Comparison of ENCODE assay signal across 8 mouse cellular contexts in the genomic region with DNA sequence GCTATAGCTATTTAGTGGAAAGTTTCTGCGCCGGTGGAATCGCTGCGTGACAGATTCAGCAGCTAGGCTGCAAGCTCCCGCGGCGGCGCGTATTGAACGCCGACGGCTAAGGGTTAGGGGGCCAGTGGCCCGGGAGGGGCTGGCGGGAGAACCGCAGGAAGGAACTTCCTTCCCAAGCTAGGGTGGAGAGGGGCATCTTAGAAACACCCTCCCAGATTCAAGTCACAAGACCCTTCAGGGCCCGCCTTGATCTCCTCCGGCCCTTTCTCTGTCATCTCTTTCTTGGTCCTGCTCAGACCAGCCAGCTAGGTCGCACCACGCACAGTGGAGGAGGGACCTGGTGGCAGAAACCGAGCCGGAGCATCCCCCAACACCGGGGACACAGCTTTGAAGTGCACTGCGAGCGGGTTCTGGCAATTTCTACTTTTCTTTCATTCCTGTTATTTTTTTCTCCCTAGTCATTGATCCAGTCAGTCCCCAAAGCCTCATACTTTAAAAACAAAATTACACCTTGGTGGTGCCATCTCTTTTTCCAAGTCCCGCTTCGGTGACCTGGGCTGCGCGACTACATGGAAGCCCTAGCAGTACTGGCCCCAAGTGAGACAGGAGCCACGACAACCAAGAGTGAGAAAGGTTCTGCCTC. TPM values are rescaled to one million over a fixed set of nuclear protein-coding genes. Genes with fewer than 3 reads are reported as not detected.
DNase-seq lines count a peak whose midpoint lies in the region; ATAC-seq and TF ChIP-seq lines count a peak whose summit lies in the region.

No protein-coding gene starts in this region.

- H3K4me2 ChIP-seq in liver, postnatal 0 days (ENCODE audit: low read depth, low read length) = peak overlapping the region; percentile 78

- TF ChIP-seq CTCF in thymus, adult 2 months (IDR thresholded peaks at IDR 0.05; ENCODE audit: borderline replicate concordance, control insufficient read depth, extremely low read depth, insufficient read depth, low read length, poor library complexity) = no peak
- no peak for TF ChIP-seq CTCF in liver, postnatal 0 days (IDR thresholded peaks at IDR 0.05; ENCODE audit: low read depth)

- 0 out of 2 replicates have a peak overlapping the region, but pooled peaks have one; percentile 1 for H3K4me3 ChIP-seq in thymus, adult 2 months (ENCODE audit: control insufficient read depth, insufficient read depth, low read length)
- peak overlapping the region; percentile 78 for H3K4me3 ChIP-seq in hindbrain, embryonic 10.5 days
- H3K4me3 ChIP-seq in liver, postnatal 0 days (ENCODE audit: low read depth, low read length) = peak overlapping the region; percentile 53

- peak; percentile 4 to 31 for DNase-seq in adrenal gland, adult (ENCODE audit: inconsistent age in 2 of 2, low spot score in 1 of 2)
- DNase-seq in adrenal gland, adult 8-10 months = no peak
- no peak for DNase-seq in thymus, adult 2 months
- no peak for DNase-seq in thymus, postnatal 25 days
- peak; percentile 71 for DNase-seq in hindbrain, embryonic 10.5 days (ENCODE audit: low spot score)
- DNase-seq in liver, postnatal 0 days = peak; percentile 14
- peak; percentile 11 for DNase-seq in right cerebral cortex, postnatal 14 days
- DNase-seq in layer of hippocampus, adult 11-12 months (ENCODE audit: low spot score) = no peak

- no peak for TF ChIP-seq POLR2A in thymus, adult 2 months (IDR thresholded peaks at IDR 0.05; ENCODE audit: control insufficient read depth, extremely low read depth, insufficient read depth, low read length, poor library complexity)

- H3K27ac ChIP-seq in thymus, adult 2 months (ENCODE audit: control insufficient read depth, insufficient read depth, low read length) = no peak overlapping the region
- peak overlapping the region; percentile 92 for H3K27ac ChIP-seq in hindbrain, embryonic 10.5 days
- H3K27ac ChIP-seq in liver, postnatal 0 days (ENCODE audit: low read depth) = no peak overlapping the region

- WGBS in thymus, adult 2 months = 2% methylated on average over 29 of the region's 29 CpGs
- under 1% methylated on average over 29 of the region's 29 CpGs for WGBS in hindbrain, embryonic 10.5 days
- under 1% methylated on average over 29 of the region's 29 CpGs for WGBS in liver, postnatal 0 days (ENCODE audit: insufficient replicate concordance)

- peaks cover 10% of the 10 kb centered on the region; the same call in 1 of the 2 replicates for H3K4me1 ChIP-seq in thymus, adult 2 months (replicated peaks; ENCODE audit: control insufficient read depth, insufficient read depth, low read length)
- H3K4me1 ChIP-seq in hindbrain, embryonic 10.5 days (replicated peaks) = peaks cover 52% of the 10 kb centered on the region
- 0 out of 2 replicates have a peak, but pooled peaks cover 3% of the 10 kb centered on the region for H3K4me1 ChIP-seq in liver, postnatal 0 days (ENCODE audit: insufficient read depth)

- no peaks in the 10 kb centered on the region for H3K36me3 ChIP-seq in thymus, adult 2 months (ENCODE audit: control insufficient read depth, insufficient read depth, low read length)
- H3K36me3 ChIP-seq in hindbrain, embryonic 10.5 days = no peaks in the 10 kb centered on the region
- no peaks in the 10 kb centered on the region for H3K36me3 ChIP-seq in liver, postnatal 0 days (replicated peaks; ENCODE audit: insufficient read depth, low read length)

- H3K27me3 ChIP-seq in thymus, adult 2 months (ENCODE audit: control insufficient read depth, insufficient read depth, low read length) = peaks cover 9% of the 10 kb centered on the region; the same call in 1 of the 2 replicates
- peaks cover 14% of the 10 kb centered on the region for H3K27me3 ChIP-seq in hindbrain, embryonic 10.5 days (ENCODE audit: insufficient read depth, poor library complexity, severe bottlenecking)
- peaks cover 49% of the 10 kb centered on the region for H3K27me3 ChIP-seq in liver, postnatal 0 days (ENCODE audit: insufficient read depth, low read length)

- no peaks in the 10 kb centered on the region for H3K9me3 ChIP-seq in hindbrain, embryonic 10.5 days
- no peaks in the 10 kb centered on the region for H3K9me3 ChIP-seq in liver, postnatal 0 days (ENCODE audit: low read length)

- no peak for ATAC-seq in liver, postnatal 0 days

- TF ChIP-seq EP300 in liver, postnatal 0 days (IDR thresholded peaks at IDR 0.05; ENCODE audit: low read depth) = no peak

- H3K9ac ChIP-seq in liver, postnatal 0 days (replicated peaks) = no peak overlapping the region; the same call in 1 of the 2 replicates

RNA-seq across cellular contexts. Expression of a gene that starts 1.1 kb away (rescaled TPM):
- total RNA-seq in adrenal gland, adult 8-10 months (2022) = 1 to 10 TPM; 4.3 to 7.3 (median 6.8) TPM
- 0.36 and 0.85 TPM in 2 replicates for polyA plus RNA-seq in thymus, adult 2 months (2012; rRNA removed)
- 25.3 and 31.1 TPM in 2 replicates for polyA plus RNA-seq in hindbrain, embryonic 10.5 days (2016; fragmentation: Nextera tagmentation; extraction: Ambion mirVana)
- polyA plus RNA-seq in liver, postnatal 0 days (2015; fragmentation: Nextera tagmentation; extraction: Ambion mirVana) = 0.98 and 1.6 TPM in 2 replicates

Comparison
In these comparisons a context has a peak if more than half of its experiments do, and no peak if none do; other contexts are left out.
1. DNase-seq: peak in adrenal gland, adult (2 of 2), hindbrain, embryonic 10.5 days (single experiment), liver, postnatal 0 days (single experiment) and right cerebral cortex, postnatal 14 days (single experiment); none in adrenal gland, adult 8-10 months (single experiment), thymus, adult 2 months (single experiment), thymus, postnatal 25 days (single experiment) and layer of hippocampus, adult 11-12 months (single experiment).
2. H3K4me3 ChIP-seq: peak in every context shown above with its lines; median percentile 78 in hindbrain, embryonic 10.5 days; 53 in liver, postnatal 0 days; 1 in thymus, adult 2 months.